ENCODE assay signal across 1 mouse cellular context in the genomic region with DNA sequence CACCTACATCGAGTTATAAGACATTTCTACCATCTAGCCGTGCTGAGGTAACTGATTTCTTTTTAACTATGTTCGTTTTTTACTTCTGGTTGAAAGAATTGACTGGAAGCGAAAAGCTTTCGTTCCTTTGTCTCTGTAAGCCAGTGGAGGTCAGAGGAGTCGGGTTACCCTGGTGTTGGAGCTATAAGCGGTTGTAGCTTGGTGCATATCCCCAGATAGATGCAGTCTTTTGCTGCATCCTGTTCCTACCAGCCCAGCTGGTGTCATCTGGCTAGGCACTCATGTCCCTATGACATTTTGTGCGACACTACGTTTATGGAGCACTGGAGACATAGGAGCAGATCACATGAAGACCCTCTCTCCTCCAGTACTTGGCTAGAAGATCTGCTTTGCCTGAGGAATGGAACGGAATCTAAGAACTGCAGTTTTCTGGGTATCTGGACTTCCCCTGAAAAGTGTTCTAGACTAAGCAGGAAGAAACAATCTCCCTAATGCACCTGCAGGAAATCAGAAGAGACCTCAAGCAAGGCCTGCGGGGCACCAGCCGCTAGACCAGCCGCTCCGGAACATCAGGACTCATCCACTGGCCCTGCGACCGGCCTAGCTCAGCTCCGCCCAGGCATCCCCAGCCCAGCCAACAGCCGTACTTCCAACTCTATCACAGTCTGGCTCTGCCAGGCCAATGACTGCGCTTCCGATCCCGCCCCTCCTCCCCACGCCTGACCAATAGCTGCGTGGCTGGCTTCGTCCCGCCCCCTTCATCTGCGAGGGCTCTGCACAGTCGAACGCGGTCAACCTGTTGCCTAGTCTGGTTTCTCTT.
A peak's percentile ranks its signal among the peaks of the same experiment; 100 is the strongest.
TF ChIP-seq lines count a peak whose summit lies in the region.

A gene (plus strand): TSS at position 757 of the 820 bp plus-strand sequence.

TF ChIP-seq in MEL, 35 proteins besides CTCF, POLR2A, EP300 and RAD21 (continued from another document):
- TF ChIP-seq USF2 (IDR thresholded peaks at IDR 0.05; ENCODE audit: borderline replicate concordance in 1 of 2, insufficient read depth in 1 of 2, low read depth in 1 of 2, low read length in 2 of 2) = no peak
- no peak for TF ChIP-seq POLR2AphosphoS5 (IDR thresholded peaks at IDR 0.05; ENCODE audit: borderline replicate concordance, low read depth, low read length)
- TF ChIP-seq CHD1 (IDR thresholded peaks at IDR 0.05; ENCODE audit: low read depth, low read length) = no peak
- TF ChIP-seq HCFC1 (IDR thresholded peaks at IDR 0.05; ENCODE audit: low read depth, low read length) = peak; percentile 72
- TF ChIP-seq ELF1 (IDR thresholded peaks at IDR 0.05; ENCODE audit: low read depth, low read length) = peak; percentile 58; the same call in 1 of the 2 replicates
- TF ChIP-seq NRF1 (IDR thresholded peaks at IDR 0.05; ENCODE audit: insufficient read depth, low read depth, low read length, poor library complexity, severe bottlenecking) = 0 out of 2 replicates have a peak, but pooled peaks have one; percentile 31
- no peak for TF ChIP-seq E2F4 (IDR thresholded peaks at IDR 0.05; ENCODE audit: borderline replicate concordance, low read depth, low read length)
- 0 out of 2 replicates have a peak, but pooled peaks have one; percentile 21 for TF ChIP-seq USF1 (IDR thresholded peaks at IDR 0.05; ENCODE audit: low read depth, low read length)
- peak; percentile 93; the same call in 1 of the 2 replicates for TF ChIP-seq POLR2AphosphoS2 (IDR thresholded peaks at IDR 0.05; ENCODE audit: low read length)
- no peak for TF ChIP-seq ZC3H11A (IDR thresholded peaks at IDR 0.05; ENCODE audit: low read depth, low read length)
- 0 out of 2 replicates have a peak, but pooled peaks have one; percentile 15 for TF ChIP-seq CHD2 (IDR thresholded peaks at IDR 0.05; ENCODE audit: low read length)
- TF ChIP-seq MYC (IDR thresholded peaks at IDR 0.05; ENCODE audit: low read depth, low read length) = no peak
- TF ChIP-seq ZKSCAN1 (IDR thresholded peaks at IDR 0.05; ENCODE audit: low read depth, low read length) = no peak
- TF ChIP-seq MYB (IDR thresholded peaks at IDR 0.05; ENCODE audit: low read depth, low read length) = no peak
- TF ChIP-seq KAT2A (conservative IDR thresholded peaks at IDR 0.05; ENCODE audit: low read depth, low read length) = no peak
